Mouse (Mus musculus) liver, embryonic 14.5 days (tissue): ENCODE results near the gene Pbx4. TPM values are rescaled to one million over a fixed set of nuclear protein-coding genes. Genes with fewer than 3 reads are reported as not detected.

Experiments
- ATAC-seq: fragments of 200-750 bp; cut with Nextera tagmentation; 2 replicates; pipeline ENCODE4 v1.8.0; 2017; ENCODE audit warnings: moderate number of reproducible peaks, mild to moderate bottlenecking, moderate library complexity; ENCODE audit not compliant: insufficient read depth
- DNase-seq, 3 experiments: peaks; one replicate each; pipeline ENCODE4 v3.0.0-alpha.2; 2012 to 2013; ENCODE audit warnings: low read depth in 3 of 3, low spot score in 3 of 3
- H3K27ac ChIP-seq: fragments of 300-500 bp; sonication (generic); 2 replicates; pipeline ENCODE4 v1.5.1; 2014; ENCODE audit warnings: moderate library complexity, mild to moderate bottlenecking, control low read depth, inconsistent platforms
- H3K27me3 ChIP-seq: fragments of 300-500 bp; sonication (generic); 2 replicates; pipeline ENCODE4 v1.6.1; 2014; ENCODE audit warnings: mild to moderate bottlenecking, low read length, moderate library complexity; ENCODE audit not compliant: control insufficient read depth, insufficient read depth
- H3K36me3 ChIP-seq: fragments of 300-500 bp; sonication (generic); replicated peaks from 2 replicates; pipeline ENCODE4 v1.6.1; 2014; ENCODE audit warnings: low read depth; ENCODE audit not compliant: control insufficient read depth, insufficient read depth
- H3K4me1 ChIP-seq, 2 experiments: fragments of 200-500 bp in 1 of 2; fragments of 300-500 bp in 1 of 2; sonication (generic) in 1 of 2; replicated peaks; 2 replicates each; pipeline ENCODE4 v1.6.1; 2012 to 2014; ENCODE audit warnings: antibody characterized with exemption in 1 of 2, inconsistent platforms in 1 of 2, low read length in 1 of 2; ENCODE audit not compliant: control insufficient read depth in 2 of 2, insufficient read depth in 2 of 2
- H3K4me2 ChIP-seq: fragments of 300-500 bp; sonication (generic); 2 replicates; pipeline ENCODE4 v1.6.1; 2014; ENCODE audit warnings: low read depth, mild to moderate bottlenecking, control low read depth, moderate library complexity
- H3K4me3 ChIP-seq, 2 experiments: fragments of 200-500 bp in 1 of 2; fragments of 300-500 bp in 1 of 2; sonication (generic) in 1 of 2; 2 replicates each; pipeline ENCODE4 v1.5.1; 2012 to 2014; ENCODE audit warnings: low read depth in 2 of 2, low read length in 2 of 2, mild to moderate bottlenecking in 2 of 2, control low read depth in 1 of 2, inconsistent platforms in 1 of 2, moderate library complexity in 1 of 2; ENCODE audit not compliant: insufficient read depth in 1 of 2
- H3K9ac ChIP-seq: fragments of 300-500 bp; sonication (generic); replicated peaks from 2 replicates; pipeline ENCODE4 v1.6.1; 2014; ENCODE audit warnings: mild to moderate bottlenecking, control low read depth, moderate library complexity
- H3K9me3 ChIP-seq: fragments of 300-500 bp; sonication (generic); 2 replicates; pipeline ENCODE4 v1.6.1; 2016; ENCODE audit warnings: low read length, mixed read lengths; ENCODE audit not compliant: control insufficient read depth
- CTCF ChIP-seq: IDR thresholded peaks from 2 replicates; pipeline ENCODE4 v1.5.1; 2016; ENCODE audit warnings: antibody characterized with exemption, low read depth, control low read depth
- EP300 ChIP-seq: IDR thresholded peaks from 2 replicates; pipeline ENCODE4 v1.6.1; 2016; ENCODE audit warnings: antibody characterized with exemption, low read depth
- WGBS: fragments of 180-500 bp; shearing (Covaris S2); extraction: QIAGEN DNeasy Blood & Tissue Kit; methylation state at CpG from one replicate; pipeline ENCODE4 v1.1.7; 2014; ENCODE audit not compliant: insufficient replicate concordance; 5-methylcytosine and 5-hydroxymethylcytosine counted together
- polyA plus RNA-seq, 2 experiments: library from polyadenylated mRNA; depleted of rRNA in 1 of 2; stranded (reverse) in 1 of 2; unstranded in 1 of 2; fragments of >200 nt; fragmentation: Nextera tagmentation in 1 of 2; extraction: Ambion mirVana in 1 of 2; gene quantifications; 2 replicates each; pipeline versions ENCODE4 v1.2.1 to v1.2.3; 2012 to 2014

Gene Pbx4
- polyA plus RNA-seq, 2 experiments: 1.7 to 2.5 TPM

DNA sequence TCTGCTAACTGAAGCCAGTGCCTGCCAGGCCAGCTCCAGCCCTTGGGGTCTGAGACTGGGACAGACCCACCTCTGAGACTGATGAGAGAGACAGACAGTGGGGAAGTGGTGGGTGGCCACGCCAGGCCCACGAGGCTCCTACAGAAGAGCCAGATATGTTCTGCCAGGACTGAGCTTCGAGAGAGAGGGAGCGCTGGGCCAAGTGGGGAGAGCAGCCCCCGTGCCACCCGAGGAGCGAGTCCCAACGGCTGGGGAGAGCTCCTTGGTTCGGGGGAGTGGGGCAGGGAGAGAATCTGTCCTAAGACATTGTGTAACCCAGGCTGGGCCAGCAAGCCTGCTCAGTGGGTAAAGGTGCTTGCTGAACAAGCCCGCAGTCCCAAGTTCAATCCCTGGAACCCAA, 44.7 kb downstream of the Pbx4 start:
- Histone ChIP-seq H3K36me3 (no peaks in the 10 kb centered on the region), H3K9me3 (no peaks in the 10 kb centered on the region), H3K4me3 (no peak overlapping the region), H3K4me1 (no peaks in the 10 kb centered on the region), H3K27me3 (peaks cover 29% of the 10 kb centered on the region), H3K27ac (no peak overlapping the region), H3K4me2 (no peak overlapping the region), H3K9ac (no peak overlapping the region)
- WGBS: 60% methylated on average over 10 of the region's 10 CpGs
- DNase-seq (no peak), ATAC-seq (no peak)
- TF ChIP-seq EP300 (no peak), CTCF (no peak)

GRCm38 (mm10) chr8:69877396-69877795, 45.1 kb downstream of the Pbx4 start:
- Histone ChIP-seq H3K4me2 (no peak overlapping the region), H3K27me3 (peaks cover 34% of the 10 kb centered on the region), H3K4me3 (no peak overlapping the region), H3K27ac (no peak overlapping the region), H3K9ac (no peak overlapping the region), H3K4me1 (no peaks in the 10 kb centered on the region), H3K36me3 (no peaks in the 10 kb centered on the region), H3K9me3 (no peaks in the 10 kb centered on the region)
- 80% methylated on average over 4 of the region's 4 CpGs for WGBS
- TF ChIP-seq CTCF (no peak), EP300 (no peak)
- DNase-seq (no peak), ATAC-seq (no peak)

GRCm38 (mm10) chr8:69877992-69878391, 45.7 kb downstream of the Pbx4 start:
- DNase-seq (no peak), ATAC-seq (no peak)
- Histone ChIP-seq H3K4me3 (no peak overlapping the region), H3K27ac (no peak overlapping the region), H3K27me3 (peaks cover 40% of the 10 kb centered on the region), H3K9me3 (no peaks in the 10 kb centered on the region), H3K36me3 (no peaks in the 10 kb centered on the region), H3K9ac (no peak overlapping the region), H3K4me1 (no peaks in the 10 kb centered on the region), H3K4me2 (no peak overlapping the region)
- TF ChIP-seq EP300: no peak
- TF ChIP-seq CTCF: no peak
- WGBS: 41% methylated on average over 3 of the region's 3 CpGs

GRCm38 (mm10) chr8:69879678-69880077, 47.4 kb downstream of the Pbx4 start:
- H3K36me3 ChIP-seq: no peaks in the 10 kb centered on the region
- DNase-seq: no peak
- WGBS: 50% methylated on average over 8 of the region's 8 CpGs
- no peak overlapping the region for H3K27ac ChIP-seq
- no peak overlapping the region for H3K4me2 ChIP-seq
- ATAC-seq: no peak
- H3K27me3 ChIP-seq: peaks cover 56% of the 10 kb centered on the region
- H3K4me3 ChIP-seq: no peak overlapping the region
- no peak for TF ChIP-seq EP300
- TF ChIP-seq CTCF: no peak
- H3K4me1 ChIP-seq: no peaks in the 10 kb centered on the region
- H3K9ac ChIP-seq: no peak overlapping the region
- no peaks in the 10 kb centered on the region for H3K9me3 ChIP-seq

- Histone ChIP-seq H3K4me2 (no peak overlapping the region), H3K9ac (no peak overlapping the region), H3K27me3 (peaks cover 68% of the 10 kb centered on the region), H3K9me3 (no peaks in the 10 kb centered on the region), H3K27ac (no peak overlapping the region), H3K4me1 (no peaks in the 10 kb centered on the region), H3K36me3 (no peaks in the 10 kb centered on the region), H3K4me3 (no peak overlapping the region)
- no peak for TF ChIP-seq EP300
- TF ChIP-seq CTCF: no peak
- ATAC-seq: no peak
- 14% methylated on average over 37 of the region's 37 CpGs for WGBS
- no peak for DNase-seq
Observed at GRCm38 (mm10) chr8:69880841-69881240, 48.5 kb downstream of the Pbx4 start.
